Mouse (Mus musculus) right cerebral cortex, postnatal 10 days (tissue): ENCODE data around the gene Elk4.
A peak's percentile ranks its signal among the peaks of the same experiment; 100 is the strongest.

Source experiments
- DNase-seq, 2 experiments: peaks; one replicate each; pipeline ENCODE4 v3.0.0; 2021; ENCODE audit warnings: low spot score in 2 of 2

Gene Elk4

DNA sequence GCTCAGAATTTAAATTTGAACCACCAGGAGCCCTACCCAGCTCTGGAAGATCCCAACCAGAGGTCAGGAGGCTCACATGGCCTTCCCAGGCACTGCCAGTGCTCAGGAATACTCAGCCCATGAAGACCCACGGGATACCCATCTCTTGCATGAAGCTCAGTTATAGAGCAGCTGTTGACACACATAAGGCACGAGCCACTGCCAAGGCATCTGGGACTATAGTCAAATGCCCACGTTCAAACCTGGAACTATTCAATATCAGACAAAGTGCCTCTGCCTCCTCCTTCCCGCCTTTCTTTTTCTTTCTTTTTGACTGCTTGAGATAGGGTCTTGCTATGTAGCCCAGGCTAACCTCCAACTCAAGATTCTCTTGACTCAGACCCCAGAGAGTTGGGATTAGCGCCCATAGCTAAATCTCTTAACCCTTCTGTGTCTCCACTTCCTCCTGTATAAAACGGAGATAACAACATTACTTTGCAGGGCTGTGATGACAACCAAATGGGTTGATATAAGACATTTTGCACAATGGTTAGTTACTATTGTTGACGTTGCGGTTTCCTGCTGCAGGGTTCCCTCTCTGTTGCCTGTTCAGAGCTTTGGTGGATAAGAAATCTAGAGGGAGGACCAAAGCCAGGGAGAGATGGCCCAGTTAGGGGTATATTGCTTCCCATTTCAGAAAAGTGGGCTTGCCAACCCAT lies 58.2 kb downstream of the Elk4 start:
- peak; percentile 47 to 68 for DNase-seq

DNA sequence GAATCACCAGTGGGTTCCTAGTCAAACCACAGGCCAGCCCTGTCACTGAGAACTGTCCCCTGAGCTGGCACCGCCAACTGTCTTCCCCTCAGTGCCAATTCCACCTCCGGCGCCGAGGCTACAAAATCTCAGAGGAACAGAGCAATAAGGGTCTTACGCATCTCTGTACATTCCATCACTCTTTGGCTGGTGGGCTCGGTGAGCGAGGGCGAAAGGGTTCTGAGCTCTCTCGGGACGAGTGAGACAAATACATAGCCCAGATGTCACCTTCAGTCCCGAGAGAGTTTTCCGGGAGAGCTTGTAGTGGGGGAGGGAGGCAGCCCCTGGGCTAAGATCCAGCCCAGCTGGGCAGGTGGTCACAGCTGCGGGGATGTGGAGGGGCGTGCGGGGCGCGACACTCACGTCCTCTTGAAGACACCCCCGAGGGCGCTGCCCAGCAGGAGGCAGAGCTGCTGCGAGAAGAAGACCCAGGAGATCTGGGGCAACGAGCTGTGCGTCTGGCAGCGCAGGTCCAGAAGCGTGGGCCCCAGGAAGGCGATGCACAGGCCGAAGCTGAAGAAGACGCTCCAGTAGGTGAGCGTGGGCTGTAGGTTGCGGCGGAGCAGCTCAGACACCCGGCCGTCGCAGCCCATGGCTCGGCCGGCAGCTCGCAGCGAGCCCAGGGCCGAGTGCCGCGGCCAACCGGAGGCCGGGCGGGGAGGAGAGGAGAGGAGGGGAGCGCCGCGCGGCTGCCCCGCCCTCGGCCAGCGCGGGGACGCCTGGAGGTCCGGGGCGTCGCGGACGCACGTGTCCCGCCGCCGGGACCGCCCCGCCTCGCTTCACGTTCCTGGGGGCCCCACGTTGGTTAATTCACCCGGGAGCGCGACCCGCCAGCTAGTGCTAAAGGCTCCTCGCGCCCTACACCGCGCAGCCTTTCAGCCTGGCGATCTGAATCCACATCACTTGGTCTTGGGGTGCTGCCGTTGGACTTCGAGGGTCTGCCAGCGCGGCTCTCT lies 60.2 kb downstream of the Elk4 start, which contains the start of gene Mfsd4a:
TSS of gene Mfsd4a (minus strand) at position 802 of the 995 bp plus-strand sequence.
- DNase-seq, result peak; percentile 45 to 54

DNA sequence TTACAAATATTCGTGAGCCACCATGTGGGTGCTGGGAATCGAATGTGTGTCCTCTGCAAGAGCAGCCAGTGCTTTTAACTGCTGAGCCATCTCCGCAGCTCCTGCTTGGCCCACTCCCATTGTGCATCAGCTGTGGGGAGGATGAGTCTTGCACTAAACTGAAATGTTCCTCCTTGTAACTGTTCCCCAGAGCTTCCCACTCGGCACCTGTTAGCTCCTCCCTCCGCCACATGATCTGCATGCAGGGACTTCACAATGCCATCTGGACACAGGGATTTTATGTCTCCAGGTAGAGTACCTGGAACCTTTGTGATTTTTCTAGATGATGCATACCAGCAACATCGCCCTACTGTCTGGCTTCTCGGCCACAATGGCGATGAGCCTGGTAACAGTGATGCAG lies 62.0 kb downstream of the Elk4 start:
- no peak for DNase-seq

DNA sequence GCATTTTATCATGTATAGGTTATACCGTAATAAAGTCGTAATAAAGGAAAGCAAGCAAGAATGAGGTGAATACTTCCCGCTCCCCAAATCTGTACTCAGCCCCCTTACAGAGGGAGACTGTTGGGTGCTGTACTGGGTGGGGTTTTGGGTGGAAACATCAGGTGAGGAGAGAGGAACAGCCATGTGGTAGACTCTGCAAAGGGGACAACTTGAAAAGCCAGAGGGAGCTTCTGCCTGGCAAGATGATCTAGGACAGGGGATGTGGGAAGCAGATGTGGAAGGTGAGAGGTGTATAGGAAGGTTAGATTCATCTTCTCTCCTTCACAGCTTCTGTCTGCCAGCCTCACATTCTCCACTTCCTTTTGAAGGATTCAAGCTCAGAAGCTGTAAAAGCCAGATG lies 63.3 kb downstream of the Elk4 start:
- no peak for DNase-seq

DNA sequence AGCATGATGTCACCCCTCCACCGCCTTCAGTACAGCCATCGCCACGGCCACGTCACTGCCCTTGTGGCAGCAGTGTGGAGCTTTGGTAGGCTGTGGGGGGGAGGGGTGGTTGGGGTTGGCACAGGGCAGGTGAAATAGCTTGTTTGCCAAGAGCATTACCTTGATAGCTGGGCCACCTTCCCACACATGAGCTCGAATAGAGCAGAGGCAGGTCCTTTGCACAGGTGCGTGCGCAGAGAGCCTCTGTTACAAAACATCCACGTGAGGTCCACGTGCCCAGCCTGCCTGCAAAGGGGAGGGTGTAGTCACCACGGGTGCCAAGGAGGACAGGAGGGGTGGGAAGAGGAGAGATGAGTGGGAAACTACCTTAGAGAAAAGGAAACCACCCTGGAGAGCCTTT lies 68.2 kb downstream of the Elk4 start:
- no peak for DNase-seq

DNA sequence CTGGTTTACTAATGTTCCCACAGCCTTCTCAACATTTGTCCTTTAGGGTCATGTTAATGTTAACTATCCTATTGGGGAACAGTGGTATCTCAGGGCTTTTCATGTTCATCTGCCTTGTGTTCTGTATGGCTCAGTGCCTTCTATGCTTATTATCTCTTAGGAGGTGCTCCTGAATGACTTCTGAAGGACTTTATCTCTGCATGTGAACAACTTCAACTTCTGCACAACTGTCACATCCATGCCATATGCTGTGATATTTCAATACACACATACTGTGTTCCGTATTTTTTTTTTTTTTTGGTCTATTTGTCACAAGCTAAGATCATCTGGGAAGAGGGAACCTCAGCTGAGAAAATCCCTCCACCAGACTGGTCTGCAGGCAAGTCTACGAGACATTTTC lies 71.0 kb downstream of the Elk4 start:
- no peak for DNase-seq
